Mouse (Mus musculus) 3T3-L1 (cell line): ENCODE measurements at regions not wholly inside any gene's neighbourhood (a gene's known extent, or its start where the extent isn't known, plus 50 kb on each side); places are given as distances from the start of the nearest gene placed in this dataset.

Source experiments
- DNase-seq: peaks from one replicate; pipeline ENCODE4 v3.0.0-alpha.2; 2015; ENCODE audit warnings: low read depth, low spot score

- no peak for DNase-seq
These were observed 54.7 kb upstream of the Krtap11-1 start for GRCm38 (mm10) chr16:89625710-89626109.

GRCm38 (mm10) chr16:89625253-89625652, 54.3 kb upstream of the Krtap11-1 start:
- no peak for DNase-seq
